Mouse (Mus musculus): ENCODE data around the gene Bdp1.

- TF ChIP-seq POLR2A (IDR thresholded peaks at IDR 0.05; ENCODE audit: borderline replicate concordance, extremely low read depth, insufficient read depth, insufficient read length, poor library complexity, severe bottlenecking): peak; percentile 60; the same call in 1 of the 2 replicates
- no peak for TF ChIP-seq CTCF (IDR thresholded peaks at IDR 0.05; ENCODE audit: borderline replicate concordance, extremely low read depth, insufficient read depth, insufficient read length)
Observed at GRCm38 (mm10) chr13:100124423-100125257, 20.8 kb upstream of the Bdp1 start, which contains the start of gene Smn1.

All from brain, embryonic 14.5 days (tissue).